In the genomic region with DNA sequence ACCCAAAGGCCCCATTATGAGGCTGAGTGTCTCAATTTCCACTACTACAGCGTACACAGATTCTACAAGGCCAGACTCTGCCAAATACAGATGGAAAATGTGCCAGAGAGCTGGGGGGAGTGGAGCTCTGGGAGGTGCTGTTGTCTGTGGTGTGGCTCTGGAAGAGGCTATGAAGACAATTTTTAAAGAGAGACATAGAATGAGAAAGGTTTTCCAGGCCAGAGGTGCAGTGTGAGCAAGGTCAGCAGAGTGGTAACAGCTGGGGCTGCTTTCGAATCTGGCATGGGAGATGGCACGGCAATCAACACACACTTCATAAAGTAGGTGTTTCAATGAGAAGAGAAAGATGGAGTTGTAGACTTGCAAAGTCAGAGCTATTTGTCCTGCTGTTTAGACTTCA, we compare ENCODE assay signal across 24 mouse cellular contexts. TPM values are rescaled to one million over a fixed set of nuclear protein-coding genes. Genes with fewer than 3 reads are reported as not detected.
"Had no signal": no experiment of that assay in that cellular context is flagged by ENCODE, and none has a peak within 500 bp of the region (broad histone marks: within the 10 kb centered on the region; RNA-seq: fewer than 3 reads in every experiment).

No protein-coding gene starts in this region.

- H3K9ac ChIP-seq: limb, embryonic 13.5 days; liver, embryonic 12.5 days; liver, embryonic 15.5 days; midbrain, embryonic 12.5 days; neural tube, embryonic 13.5 days; stomach, embryonic 15.5 days had no signal

- H3K4me1 ChIP-seq: limb, embryonic 13.5 days; liver, embryonic 12.5 days; liver, embryonic 15.5 days; midbrain, embryonic 12.5 days; neural tube, embryonic 13.5 days; stomach, embryonic 15.5 days had no signal

- H3K36me3 ChIP-seq: limb, embryonic 10.5 days; limb, embryonic 13.5 days; liver, embryonic 12.5 days; liver, embryonic 15.5 days; midbrain, embryonic 12.5 days; neural tube, embryonic 13.5 days; stomach, embryonic 15.5 days had no signal

- H3K9me3 ChIP-seq: limb, embryonic 10.5 days; limb, embryonic 13.5 days; liver, embryonic 12.5 days; liver, embryonic 15.5 days; midbrain, embryonic 12.5 days; neural tube, embryonic 13.5 days; stomach, embryonic 15.5 days had no signal

- H3K27me3 ChIP-seq: midbrain, embryonic 12.5 days; neural tube, embryonic 13.5 days; stomach, embryonic 15.5 days had no signal

- H3K4me3 ChIP-seq: limb, embryonic 10.5 days; limb, embryonic 13.5 days; liver, embryonic 12.5 days; liver, embryonic 15.5 days; midbrain, embryonic 12.5 days; myocyte; neural tube, embryonic 13.5 days; stomach, embryonic 15.5 days had no signal

- DNase-seq: kidney, adult 18-20 months; kidney, adult 9 months; kidney, postnatal 14 days; kidney, postnatal 4 days; liver; thymus, postnatal 25 days had no signal

- H3K4me2 ChIP-seq: limb, embryonic 13.5 days; liver, embryonic 12.5 days; liver, embryonic 15.5 days; midbrain, embryonic 12.5 days; neural tube, embryonic 13.5 days; stomach, embryonic 15.5 days had no signal

- H3K27ac ChIP-seq: limb, embryonic 10.5 days; limb, embryonic 13.5 days; liver, embryonic 12.5 days; liver, embryonic 15.5 days; macrophage; midbrain, embryonic 12.5 days; neural tube, embryonic 13.5 days; stomach, embryonic 15.5 days had no signal

- ATAC-seq: inflammation-experienced regulatory T-cells, adult 6 months; intestine, embryonic 16.5 days; liver, embryonic 12.5 days; midbrain, embryonic 16.5 days had no signal

RNA-seq across cellular contexts. Expression of a gene that starts 9.7 kb away (rescaled TPM):
- total RNA-seq: megakaryocyte, adult 5-6 weeks; monocyte, adult 5-6 weeks had no signal
- polyA plus RNA-seq: inflammation-experienced regulatory T-cells, adult 6 months; limb, embryonic 10.5 days; limb, embryonic 13.5 days; liver, embryonic 12.5 days; liver, embryonic 15.5 days; macrophage; midbrain, embryonic 12.5 days; midbrain, embryonic 16.5 days; myocyte; small intestine, adult 2 months had no signal

RNA-seq across cellular contexts. Expression of a gene that starts 33.6 kb away (rescaled TPM):
- total RNA-seq: layer of hippocampus, adult 18-20 months; layer of hippocampus, postnatal 14 days; left cerebral cortex, postnatal 25 days; megakaryocyte, adult 5-6 weeks; monocyte, adult 5-6 weeks had no signal
- polyA plus RNA-seq: inflammation-experienced regulatory T-cells, adult 6 months; intestine, embryonic 16.5 days; limb, embryonic 10.5 days; limb, embryonic 13.5 days; liver, embryonic 15.5 days; macrophage; midbrain, embryonic 12.5 days had no signal
